Mouse (Mus musculus): ENCODE results near the gene Fam171a2. TPM values are rescaled to one million over a fixed set of nuclear protein-coding genes. Genes with fewer than 3 reads are reported as not detected.

Gene Fam171a2
- polyA plus RNA-seq, 1 experiment = 0.01 TPM

- Histone ChIP-seq H3K4me3 (replicated peaks) (peak overlapping the region; percentile 74), H3K27me3 (ENCODE audit: control insufficient read depth) (peaks cover 28% of the 10 kb centered on the region), H3K9me3 (ENCODE audit: control insufficient read depth, low read length) (peaks cover 9% of the 10 kb centered on the region), H3K4me1 (ENCODE audit: control insufficient read depth) (peaks cover 89% of the 10 kb centered on the region), H3K36me3 (ENCODE audit: control insufficient read depth) (peaks cover 64% of the 10 kb centered on the region)
- TF ChIP-seq GATA1 (IDR thresholded peaks at IDR 0.05; ENCODE audit: low read length) (no peak), TAL1 (IDR thresholded peaks at IDR 0.05; ENCODE audit: low read length) (no peak)
These were observed 43.1 kb downstream of the Fam171a2 start for GRCm38 (mm10) chr11:102404161-102405010.

- Histone ChIP-seq H3K36me3 (ENCODE audit: control insufficient read depth) (peaks cover 65% of the 10 kb centered on the region), H3K27me3 (ENCODE audit: control insufficient read depth) (peaks cover 35% of the 10 kb centered on the region), H3K4me1 (ENCODE audit: control insufficient read depth) (peaks cover 88% of the 10 kb centered on the region), H3K4me3 (replicated peaks) (no peak overlapping the region), H3K9me3 (ENCODE audit: control insufficient read depth, low read length) (peaks cover 15% of the 10 kb centered on the region)
- TF ChIP-seq GATA1 (IDR thresholded peaks at IDR 0.05; ENCODE audit: low read length) (no peak), TAL1 (IDR thresholded peaks at IDR 0.05; ENCODE audit: low read length) (no peak)
These were observed 43.8 kb downstream of the Fam171a2 start for GRCm38 (mm10) chr11:102403657-102404056.

- no peak for TF ChIP-seq TAL1 (IDR thresholded peaks at IDR 0.05; ENCODE audit: low read length)
- no peak for TF ChIP-seq GATA1 (IDR thresholded peaks at IDR 0.05; ENCODE audit: low read length)
- peak overlapping the region; percentile 12 for H3K4me3 ChIP-seq (replicated peaks)
- H3K4me1 ChIP-seq (ENCODE audit: control insufficient read depth) = peaks cover 78% of the 10 kb centered on the region
- peaks cover 15% of the 10 kb centered on the region for H3K9me3 ChIP-seq (ENCODE audit: control insufficient read depth, low read length)
- peaks cover 65% of the 10 kb centered on the region for H3K36me3 ChIP-seq (ENCODE audit: control insufficient read depth)
- H3K27me3 ChIP-seq (ENCODE audit: control insufficient read depth) = peaks cover 52% of the 10 kb centered on the region
These were observed 45.5 kb downstream of the Fam171a2 start for GRCm38 (mm10) chr11:102401898-102402500.

GRCm38 (mm10) chr11:102400513-102401084 lies 46.9 kb downstream of the Fam171a2 start:
- TF ChIP-seq GATA1 (IDR thresholded peaks at IDR 0.05; ENCODE audit: low read length) = no peak
- no peak for TF ChIP-seq TAL1 (IDR thresholded peaks at IDR 0.05; ENCODE audit: low read length)
- Histone ChIP-seq H3K4me1 (ENCODE audit: control insufficient read depth) (peaks cover 72% of the 10 kb centered on the region), H3K36me3 (ENCODE audit: control insufficient read depth) (peaks cover 55% of the 10 kb centered on the region), H3K4me3 (replicated peaks) (peak overlapping the region; percentile 15), H3K9me3 (ENCODE audit: control insufficient read depth, low read length) (peaks cover 15% of the 10 kb centered on the region), H3K27me3 (ENCODE audit: control insufficient read depth) (peaks cover 66% of the 10 kb centered on the region)

GRCm38 (mm10) chr11:102399610-102400072 lies 47.8 kb downstream of the Fam171a2 start:
- H3K4me1 ChIP-seq (ENCODE audit: control insufficient read depth) = peaks cover 69% of the 10 kb centered on the region

GRCm38 (mm10) chr11:102399107-102399506 lies 48.4 kb downstream of the Fam171a2 start:
- H3K36me3 ChIP-seq (ENCODE audit: control insufficient read depth) = peaks cover 40% of the 10 kb centered on the region
- H3K9me3 ChIP-seq (ENCODE audit: control insufficient read depth, low read length) = peaks cover 15% of the 10 kb centered on the region
- H3K4me3 ChIP-seq (replicated peaks) = peak overlapping the region; percentile 51
- H3K27me3 ChIP-seq (ENCODE audit: control insufficient read depth) = peaks cover 81% of the 10 kb centered on the region
- H3K4me1 ChIP-seq (ENCODE audit: control insufficient read depth) = peaks cover 67% of the 10 kb centered on the region
- TF ChIP-seq GATA1 (IDR thresholded peaks at IDR 0.05; ENCODE audit: low read length) (no peak), TAL1 (IDR thresholded peaks at IDR 0.05; ENCODE audit: low read length) (no peak)

More at GRCm38 (mm10) chr11:102399610-102400072, 47.8 kb downstream of the Fam171a2 start:
- TF ChIP-seq GATA1 (IDR thresholded peaks at IDR 0.05; ENCODE audit: low read length) = no peak
- no peak for TF ChIP-seq TAL1 (IDR thresholded peaks at IDR 0.05; ENCODE audit: low read length)
- Histone ChIP-seq H3K36me3 (ENCODE audit: control insufficient read depth) (peaks cover 45% of the 10 kb centered on the region), H3K4me3 (replicated peaks) (peak overlapping the region; percentile 51), H3K9me3 (ENCODE audit: control insufficient read depth, low read length) (peaks cover 15% of the 10 kb centered on the region), H3K27me3 (ENCODE audit: control insufficient read depth) (peaks cover 76% of the 10 kb centered on the region)

- H3K27me3 ChIP-seq (ENCODE audit: control insufficient read depth) = peaks cover 90% of the 10 kb centered on the region
- H3K4me3 ChIP-seq (replicated peaks) = no peak overlapping the region
- H3K4me1 ChIP-seq (ENCODE audit: control insufficient read depth) = peaks cover 66% of the 10 kb centered on the region
- no peak for TF ChIP-seq TAL1 (IDR thresholded peaks at IDR 0.05; ENCODE audit: low read length)
- no peak for TF ChIP-seq GATA1 (IDR thresholded peaks at IDR 0.05; ENCODE audit: low read length)
- peaks cover 31% of the 10 kb centered on the region for H3K36me3 ChIP-seq (ENCODE audit: control insufficient read depth)
- H3K9me3 ChIP-seq (ENCODE audit: control insufficient read depth, low read length) = peaks cover 15% of the 10 kb centered on the region
These were observed 49.3 kb downstream of the Fam171a2 start for GRCm38 (mm10) chr11:102398007-102398825.

GRCm38 (mm10) chr11:102396671-102397141 lies 50.8 kb downstream of the Fam171a2 start:
- H3K4me3 ChIP-seq (replicated peaks) = no peak overlapping the region
- no peak for TF ChIP-seq GATA1 (IDR thresholded peaks at IDR 0.05; ENCODE audit: low read length)
- no peak for TF ChIP-seq TAL1 (IDR thresholded peaks at IDR 0.05; ENCODE audit: low read length)
- H3K27me3 ChIP-seq (ENCODE audit: control insufficient read depth) = peaks cover 99% of the 10 kb centered on the region
- peaks cover 15% of the 10 kb centered on the region for H3K9me3 ChIP-seq (ENCODE audit: control insufficient read depth, low read length)
- peaks cover 62% of the 10 kb centered on the region for H3K4me1 ChIP-seq (ENCODE audit: control insufficient read depth)
- peaks cover 16% of the 10 kb centered on the region for H3K36me3 ChIP-seq (ENCODE audit: control insufficient read depth)

Data from erythroblast, embryonic 14.5 days (primary cell).